Mouse (Mus musculus) heart, adult 2 months (tissue): ENCODE results near the gene 4930523C07Rik.
A peak's percentile ranks its signal among the peaks of the same experiment; 100 is the strongest.

ENCODE experiments used
- EP300 ChIP-seq: fragments of 200-500 bp; IDR thresholded peaks from 2 replicates; pipeline ENCODE4 v1.6.1; 2011; ENCODE audit warnings: low read depth, low read length, control low read depth; ENCODE audit not compliant: insufficient read depth
- POLR2A ChIP-seq: fragments of 200-500 bp; IDR thresholded peaks from 2 replicates; pipeline ENCODE4 v1.6.1; 2011; ENCODE audit warnings: mild to moderate bottlenecking, low read depth, low read length, control low read depth; ENCODE audit not compliant: insufficient read depth

DNA sequence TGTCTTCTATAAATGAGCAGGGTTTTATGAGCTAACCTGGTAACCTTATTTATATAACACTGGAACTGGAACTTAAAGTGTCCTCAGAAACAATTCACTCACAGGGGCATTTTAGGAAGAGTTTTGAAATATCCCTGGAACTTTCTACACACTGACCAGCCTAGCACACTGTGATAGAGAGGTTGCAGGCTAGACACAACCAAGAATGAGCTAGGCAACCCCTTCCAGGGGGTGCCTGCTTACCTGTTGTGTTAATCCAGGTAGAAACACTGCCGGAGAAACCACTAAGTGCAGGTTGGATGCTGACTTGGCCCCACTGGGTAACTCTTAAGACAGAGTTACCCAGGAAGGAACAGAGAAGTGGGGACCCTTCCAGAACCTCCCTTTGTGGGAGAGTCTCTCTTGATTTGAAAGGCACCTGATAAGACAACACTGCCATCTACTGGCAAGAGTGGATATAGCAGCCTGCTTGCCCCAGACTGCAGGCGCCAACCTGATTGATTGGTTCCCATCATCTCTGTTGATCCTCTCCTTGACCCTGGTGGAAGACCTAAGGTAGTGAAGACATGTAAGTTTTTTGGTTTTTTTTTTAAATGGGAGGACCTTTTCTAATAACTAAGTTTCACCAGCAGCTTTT, 36.7 kb downstream of the 4930523C07Rik start:
- TF ChIP-seq POLR2A = no peak
- peak; percentile 68; the same call in 1 of the 2 replicates for TF ChIP-seq EP300
